Mouse (Mus musculus) fat pad, adult 2 months (tissue): ENCODE results near the gene Amigo2.

Experiments
- DNase-seq: peaks from one replicate; pipeline ENCODE4 v3.0.0-alpha.2; 2011; ENCODE audit warnings: low read depth, low spot score; ENCODE audit errors: extremely low read depth

Amigo2 gene

GRCm38 (mm10) chr15:97246911-97247790 lies at the start of gene Amigo2, which contains the start of gene Pced1b:
Amigo2 (minus strand) TSS chr15:97247287.
Pced1b (plus strand) TSS chr15:97247107.
- no peak for DNase-seq

GRCm38 (mm10) chr15:97291291-97292050 lies 44.4 kb upstream of the Amigo2 start:
- no peak for DNase-seq

GRCm38 (mm10) chr15:97290351-97290750 lies 43.3 kb upstream of the Amigo2 start:
- DNase-seq, result no peak

- DNase-seq, result no peak
These were observed 42.1 kb upstream of the Amigo2 start for GRCm38 (mm10) chr15:97289176-97289575.

GRCm38 (mm10) chr15:97288690-97289089 lies 41.6 kb upstream of the Amigo2 start:
- DNase-seq, result no peak

GRCm38 (mm10) chr15:97287436-97288143 lies 40.5 kb upstream of the Amigo2 start:
- no peak for DNase-seq

DNA sequence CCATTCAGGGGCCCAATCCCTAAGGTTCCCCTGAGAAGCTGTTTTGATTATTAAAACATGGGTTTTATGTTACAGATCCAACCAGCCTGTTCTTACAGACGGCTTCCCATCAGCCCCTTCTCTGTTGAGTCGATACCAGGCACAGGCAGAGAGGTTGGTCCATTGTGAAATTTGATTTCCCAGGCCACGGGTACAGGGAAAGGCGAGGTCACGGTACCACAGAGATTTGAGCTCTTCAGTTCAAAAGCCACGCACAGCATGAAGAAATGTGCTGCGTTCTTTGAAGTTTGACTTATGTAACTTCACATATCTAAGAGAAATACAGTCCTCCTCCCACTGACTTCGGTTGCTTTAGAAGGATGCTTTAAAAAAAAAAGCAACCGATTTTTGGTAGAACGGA lies 39.6 kb upstream of the Amigo2 start:
- no peak for DNase-seq

- DNase-seq, result no peak
These were observed 38.7 kb upstream of the Amigo2 start for GRCm38 (mm10) chr15:97285665-97286212.

GRCm38 (mm10) chr15:97284201-97284600 lies 37.1 kb upstream of the Amigo2 start:
- DNase-seq, result no peak

DNA sequence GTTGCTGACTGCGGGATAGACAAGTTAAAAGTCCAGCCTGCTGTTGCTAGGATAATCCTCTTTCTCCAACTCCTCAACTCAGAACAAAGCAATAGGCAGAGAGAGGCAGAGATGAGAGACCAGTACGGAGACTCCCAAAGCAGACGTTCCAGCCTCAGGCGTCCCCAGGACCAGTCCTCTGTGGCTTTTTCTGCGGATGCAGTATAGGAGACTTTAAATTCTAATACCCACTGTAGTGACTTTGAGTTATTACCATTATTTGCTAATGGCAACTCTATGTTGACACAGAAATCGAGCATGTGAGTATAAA lies 35.4 kb upstream of the Amigo2 start:
- DNase-seq, result no peak

DNA sequence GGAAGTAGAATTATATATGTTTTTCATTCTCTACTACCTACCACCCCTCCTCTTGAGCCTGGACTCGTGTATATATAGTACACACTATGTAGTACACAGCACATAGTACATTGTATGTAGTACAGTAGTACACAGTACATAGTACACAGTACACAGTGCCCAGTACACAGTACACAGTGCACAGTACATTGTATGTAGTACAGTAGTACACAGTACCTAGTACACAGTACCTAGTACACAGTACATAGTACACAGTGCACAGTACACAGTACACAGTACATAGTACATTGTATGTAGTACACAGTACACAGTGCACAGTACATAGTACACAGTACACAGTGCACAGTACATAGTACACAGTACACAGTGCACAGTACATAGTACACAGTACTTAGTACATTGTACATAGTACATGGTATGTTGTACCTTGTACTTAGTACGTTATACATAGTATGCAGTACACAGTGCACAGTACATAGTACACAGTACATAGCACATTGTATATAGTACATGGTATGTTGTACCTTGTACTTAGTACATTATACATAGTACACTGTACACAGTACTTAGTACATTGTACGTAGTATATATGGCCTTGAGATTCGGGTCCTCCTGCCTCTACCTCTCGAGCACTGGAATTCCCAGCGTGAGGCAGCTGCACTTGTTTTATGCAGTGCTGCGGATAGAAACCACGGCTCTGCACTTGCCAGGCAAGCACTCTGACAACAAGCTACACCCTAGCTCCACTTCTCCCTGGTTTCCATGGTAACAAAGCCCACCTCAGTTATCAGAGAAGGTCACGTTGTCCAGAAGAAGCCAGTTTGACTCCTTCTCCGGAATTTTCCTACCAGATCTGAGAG lies 34.9 kb upstream of the Amigo2 start:
- no peak for DNase-seq

DNA sequence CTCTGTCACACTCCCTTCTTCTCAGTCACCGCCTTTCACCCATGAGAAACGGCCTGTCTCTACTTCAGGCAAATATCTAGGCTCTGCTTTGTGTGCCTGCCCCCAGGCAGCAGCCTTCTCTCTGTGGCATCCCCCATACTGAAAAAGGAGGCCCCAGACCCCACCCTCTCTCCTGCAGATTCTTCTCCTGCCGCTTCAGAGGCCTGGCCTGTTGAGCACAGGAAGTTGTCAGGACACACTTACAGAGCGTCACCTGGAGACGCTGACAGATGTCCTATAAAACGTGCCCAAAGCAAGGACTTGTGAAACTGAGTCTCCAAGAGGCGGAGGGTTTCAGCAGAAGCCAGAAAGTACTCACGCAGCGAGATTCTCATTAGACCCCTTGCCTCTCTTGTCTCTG lies 33.7 kb upstream of the Amigo2 start:
- no peak for DNase-seq

DNA sequence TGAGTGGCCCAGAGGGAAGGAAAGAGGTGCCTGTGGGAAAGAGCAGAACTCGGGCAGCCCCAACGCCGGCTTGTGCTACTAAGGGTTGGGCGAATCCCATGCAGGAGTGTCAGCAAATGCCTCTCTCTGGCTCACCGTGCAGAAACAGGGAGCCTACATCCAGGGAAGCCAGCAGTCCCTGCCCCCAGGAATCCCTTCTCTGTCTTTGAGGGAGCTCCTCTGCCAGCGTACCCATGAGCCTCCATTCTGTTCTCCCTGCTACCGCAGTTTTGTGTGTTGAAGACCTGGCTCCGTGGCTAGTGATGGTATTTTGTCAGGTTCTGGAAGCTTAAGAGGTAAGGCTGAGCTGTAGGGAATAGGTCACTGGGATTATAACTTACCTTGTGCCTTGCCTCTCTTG lies 33.0 kb upstream of the Amigo2 start:
- DNase-seq, result no peak

GRCm38 (mm10) chr15:97278340-97278948 lies 31.4 kb upstream of the Amigo2 start:
- no peak for DNase-seq

DNA sequence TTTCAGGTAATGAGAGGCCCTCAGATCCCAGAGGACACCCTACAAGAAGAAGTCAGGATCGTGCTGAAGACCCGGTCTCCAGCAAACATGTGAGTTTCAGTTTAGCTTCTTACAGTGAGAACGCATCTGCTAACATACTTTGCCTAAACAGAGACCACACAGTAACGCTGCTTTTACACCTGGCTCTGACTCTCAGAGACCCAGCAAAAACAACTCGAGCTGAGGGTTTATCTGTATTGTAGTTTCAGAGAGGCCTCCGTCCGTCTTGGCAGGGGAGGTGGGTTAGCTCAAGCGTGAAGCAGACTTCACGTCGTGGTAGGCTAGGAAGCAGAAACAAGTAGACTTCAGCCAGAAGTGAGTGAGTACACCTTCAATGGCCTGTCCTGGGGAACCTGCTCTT lies 30.2 kb upstream of the Amigo2 start:
- no peak for DNase-seq

GRCm38 (mm10) chr15:97276660-97277153 lies 29.6 kb upstream of the Amigo2 start:
- DNase-seq, result peak; percentile 25

DNA sequence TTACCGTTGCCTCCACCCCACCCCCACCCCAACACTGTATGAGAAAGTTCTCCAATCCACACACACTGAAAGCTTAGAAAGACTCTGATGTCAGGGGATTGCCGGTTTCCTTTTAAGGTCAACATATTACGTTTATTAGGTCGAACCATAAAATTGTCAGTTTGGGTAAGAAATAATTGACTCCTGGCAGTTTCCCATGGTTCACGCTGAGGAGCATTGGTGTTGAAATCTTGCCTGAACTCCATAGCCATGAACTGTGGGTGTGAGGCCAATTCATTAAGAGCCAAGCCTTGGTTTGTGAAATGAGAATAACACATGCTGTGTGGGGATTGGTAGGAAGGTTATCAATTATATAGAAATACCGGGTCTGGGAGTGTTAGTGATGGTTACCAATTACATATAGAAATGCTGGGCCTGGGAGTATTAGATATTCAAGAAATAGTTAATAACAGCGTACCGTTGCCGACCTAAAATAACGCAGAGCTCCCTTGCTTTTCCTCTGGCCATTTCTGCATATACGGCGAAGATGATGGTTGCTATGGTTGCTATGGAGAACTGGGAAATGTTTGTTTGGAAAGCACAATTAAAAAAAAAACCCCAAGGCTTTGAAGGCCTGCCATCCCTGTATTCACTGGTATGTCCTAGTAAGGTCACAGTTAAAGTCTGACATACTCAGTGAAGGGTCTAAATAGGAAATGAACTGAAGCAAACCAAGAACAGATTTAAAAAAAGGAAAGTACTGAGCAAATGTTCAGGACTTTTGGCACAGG lies 28.7 kb upstream of the Amigo2 start:
- DNase-seq, result peak; percentile 30

- DNase-seq, result no peak
These were observed 25.7 kb upstream of the Amigo2 start for GRCm38 (mm10) chr15:97272831-97273230.
